Mouse (Mus musculus) cerebellum, postnatal 10 days (tissue): ENCODE measurements at regions not wholly inside any gene's neighbourhood (a gene's known extent, or its start where the extent isn't known, plus 50 kb on each side); places are given as distances from the start of the nearest gene placed in this dataset.

Experiments
- DNase-seq, 2 experiments: peaks; one replicate each; pipeline ENCODE4 v3.0.0; 2021; ENCODE audit warnings: mixed read lengths in 2 of 2

DNA sequence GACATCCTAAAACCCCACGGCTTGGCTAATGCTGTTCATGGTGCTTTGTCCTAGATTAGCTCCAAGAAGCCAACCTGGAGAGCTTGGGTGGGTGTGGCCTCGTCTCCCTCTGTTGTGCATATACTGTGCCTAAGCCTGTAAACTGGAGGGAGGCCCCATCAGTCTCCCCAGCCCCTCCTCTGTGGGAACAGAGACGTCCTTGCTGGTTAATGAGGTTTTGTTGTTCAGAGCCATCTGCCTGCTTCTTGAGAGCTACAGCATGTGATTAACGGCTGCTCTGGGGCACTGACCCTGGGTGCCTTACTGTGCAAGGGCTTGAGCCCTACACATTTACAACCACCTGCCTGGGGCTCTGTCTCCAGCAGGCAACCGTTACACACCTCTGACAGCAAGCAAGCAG, 143.9 kb upstream of the Gm3448 start:
- no peak for DNase-seq

- no peak for DNase-seq
Measured at GRCm38 (mm10) chr17:15183800-15184199, 142.5 kb upstream of the Gm3448 start.

DNA sequence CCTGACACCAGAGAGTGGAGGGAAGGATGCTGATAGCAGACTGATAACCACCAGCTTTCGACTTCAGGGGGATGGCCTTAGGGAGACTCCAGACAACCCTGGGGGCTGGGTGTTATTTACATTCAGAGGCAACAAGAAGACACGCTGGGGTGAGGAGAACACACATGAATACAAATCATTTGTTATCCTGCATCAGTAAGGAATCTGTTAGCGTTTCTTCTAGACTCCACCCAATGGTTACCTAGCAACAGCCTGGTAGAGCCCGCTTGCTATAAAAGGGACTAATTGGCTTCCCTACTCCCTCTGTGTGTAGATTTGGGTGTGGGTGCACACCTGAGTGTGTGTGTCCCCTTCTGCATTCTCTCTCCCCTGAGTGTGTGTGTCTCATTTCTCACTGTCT, 140.8 kb upstream of the Gm3448 start:
- DNase-seq, result no peak

DNA sequence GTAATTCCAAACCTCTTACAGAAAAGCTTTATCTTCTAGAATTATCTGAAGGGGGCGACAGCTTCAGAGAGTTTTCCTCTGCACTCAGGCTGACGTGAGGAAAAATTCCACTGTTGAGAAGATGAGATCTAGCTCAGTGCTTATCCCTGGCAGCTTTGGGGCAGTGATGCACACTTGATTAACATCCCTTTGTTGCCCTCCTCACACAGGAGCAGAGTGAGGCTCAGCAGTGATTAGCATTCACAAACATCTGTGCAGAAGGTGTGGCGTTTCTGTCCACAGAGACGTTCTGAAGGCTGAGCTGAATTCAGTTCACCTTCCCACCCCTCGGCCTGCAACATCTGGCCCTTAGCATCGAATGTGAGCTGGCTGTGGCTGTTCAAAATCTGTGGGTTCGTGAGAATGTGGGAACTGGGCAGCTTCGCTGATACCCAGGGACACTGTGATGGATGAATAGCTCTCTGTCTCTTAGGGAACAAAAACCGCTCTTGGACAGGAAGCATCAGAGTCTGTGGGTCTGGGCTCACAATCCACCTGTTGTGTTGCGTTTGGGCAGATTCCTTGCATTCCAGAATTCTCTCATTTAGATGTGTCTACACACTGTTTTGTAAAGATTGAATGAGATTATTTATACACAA, 139.0 kb upstream of the Gm3448 start:
- no peak for DNase-seq

- DNase-seq, result no peak
Measured at GRCm38 (mm10) chr17:15179411-15179951, 138.1 kb upstream of the Gm3448 start.

- no peak for DNase-seq
Measured at GRCm38 (mm10) chr17:15177390-15177789, 136.1 kb upstream of the Gm3448 start.

GRCm38 (mm10) chr17:15174354-15174953, 133.1 kb upstream of the Gm3448 start:
- DNase-seq, result no peak

GRCm38 (mm10) chr17:15167927-15168326, 126.6 kb upstream of the Gm3448 start:
- DNase-seq, result no peak

- peak; percentile 26 to 32 for DNase-seq
Measured at GRCm38 (mm10) chr17:15157693-15158333, 116.5 kb upstream of the Gm3448 start.

DNA sequence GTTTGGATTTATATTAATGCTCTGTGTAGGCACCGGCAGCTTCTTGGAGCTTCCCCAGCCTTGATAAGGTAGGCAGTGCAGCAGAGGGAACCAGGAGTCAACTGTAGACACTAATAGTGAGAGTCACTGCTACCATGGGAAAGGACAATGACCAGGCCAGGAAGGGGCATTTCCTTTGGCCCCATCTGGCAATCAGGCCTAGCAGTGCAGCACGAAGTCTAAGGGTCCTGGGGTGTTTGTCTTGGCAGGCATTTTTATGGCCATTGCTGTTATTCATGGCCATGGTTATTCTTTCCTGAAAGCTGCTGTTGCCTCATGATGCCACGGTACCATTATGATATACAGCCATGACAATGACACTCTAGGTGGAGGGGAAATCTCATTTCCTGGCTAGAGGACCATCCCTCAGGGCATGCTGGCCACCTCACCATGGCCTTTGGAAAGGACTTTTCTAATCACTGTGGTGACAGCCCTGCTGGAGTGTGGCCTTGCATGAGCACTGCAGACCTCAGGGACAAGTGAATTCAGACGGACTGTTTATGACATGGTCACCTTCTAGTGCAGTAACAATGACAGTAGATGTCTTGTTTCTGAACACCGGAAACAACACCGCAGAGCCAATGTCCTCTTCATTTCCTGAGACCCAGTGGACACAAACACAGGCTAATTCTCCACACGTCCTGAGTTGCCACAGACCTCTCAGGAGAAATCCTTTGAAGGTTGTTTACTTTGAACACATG, 111.8 kb upstream of the Gm3448 start:
- no peak for DNase-seq

DNA sequence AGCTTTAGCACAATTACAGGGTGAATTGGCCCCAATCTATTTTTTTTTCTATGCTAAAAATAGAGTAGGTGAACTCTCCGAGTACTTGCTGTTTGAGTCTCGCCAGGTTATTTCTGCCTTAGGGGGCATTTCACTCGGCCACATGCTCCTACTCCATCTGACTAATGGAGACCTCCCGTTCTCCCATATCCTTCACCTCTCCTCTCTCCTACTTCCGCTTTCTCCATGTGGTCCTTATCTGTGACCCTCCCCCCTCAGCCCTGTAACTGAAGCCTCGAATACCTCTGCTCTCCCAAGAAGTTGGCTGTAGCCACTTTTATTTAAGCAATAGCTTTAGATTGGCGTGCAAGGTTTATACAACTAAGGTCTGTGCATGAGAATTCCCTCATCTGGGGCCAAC, 111.1 kb upstream of the Gm3448 start:
- no peak for DNase-seq

DNA sequence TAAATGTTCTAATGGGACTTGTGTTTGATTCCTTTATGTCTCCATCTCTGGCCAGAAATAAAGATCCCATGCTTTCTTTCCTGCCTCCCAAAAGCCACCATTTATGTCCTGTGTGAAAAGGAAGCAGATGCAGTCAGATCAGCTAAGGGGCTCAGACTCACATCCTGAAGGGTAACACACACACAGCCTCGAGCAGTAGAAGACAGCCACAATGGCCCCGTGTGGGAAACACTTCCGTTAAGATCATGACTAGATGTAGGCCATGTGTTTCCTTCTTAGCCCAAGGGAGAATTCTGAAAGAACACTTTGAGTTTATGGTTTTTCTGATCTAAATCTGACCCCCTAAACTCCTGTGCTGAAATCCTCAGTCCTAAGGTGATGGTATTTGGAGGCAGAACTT, 110.4 kb upstream of the Gm3448 start:
- DNase-seq, result no peak

DNA sequence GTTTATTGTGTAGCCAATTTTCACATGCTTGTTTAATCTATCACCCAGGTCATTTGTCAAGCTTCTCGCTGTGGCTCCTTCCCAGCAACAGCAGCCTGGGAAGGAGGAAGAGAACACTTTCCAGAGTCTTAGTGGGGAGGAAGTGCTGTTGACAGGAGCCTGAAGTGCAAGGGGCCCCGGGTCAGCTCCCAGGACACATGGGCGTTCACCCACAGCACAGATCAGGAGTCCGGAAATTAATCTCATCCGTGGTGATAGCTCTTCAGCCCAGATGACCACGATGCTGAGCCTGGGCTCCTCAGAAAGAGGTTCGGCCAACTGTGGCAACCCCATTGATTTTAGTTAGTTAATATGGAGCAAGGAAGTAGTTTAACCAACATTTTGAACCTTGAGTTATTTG, 105.3 kb upstream of the Gm3448 start:
- no peak for DNase-seq

GRCm38 (mm10) chr17:15145191-15145968, 104.0 kb upstream of the Gm3448 start:
- DNase-seq, result no peak

GRCm38 (mm10) chr17:15140391-15140790, 99.1 kb upstream of the Gm3448 start:
- DNase-seq, result no peak
